Mouse (Mus musculus): ENCODE data around the gene H2-K1. TPM values are rescaled to one million over a fixed set of nuclear protein-coding genes. Genes with fewer than 3 reads are reported as not detected.

Gene H2-K1
- total and polyA plus RNA-seq, 3 experiments, result 1,734 to 2,472 (median 1,753) TPM

- no peak for TF ChIP-seq BHLHE40 (IDR thresholded peaks at IDR 0.05; ENCODE audit: low read depth, low read length)
- TF ChIP-seq USF2 (conservative IDR thresholded peaks at IDR 0.05; ENCODE audit: low read depth, low read length), result no peak
- no peak for TF ChIP-seq USF1 (IDR thresholded peaks at IDR 0.05; ENCODE audit: low read depth, low read length)
- no peak for TF ChIP-seq TCF12 (IDR thresholded peaks at IDR 0.05; ENCODE audit: low read depth, low read length)
- TF ChIP-seq NRF1 (IDR thresholded peaks at IDR 0.05; ENCODE audit: low read depth, low read length), result no peak
- no peak for TF ChIP-seq ZC3H11A (IDR thresholded peaks at IDR 0.05; ENCODE audit: low read depth, low read length)
- no peak for TF ChIP-seq MEF2A (IDR thresholded peaks at IDR 0.05; ENCODE audit: borderline replicate concordance, low read depth, low read length)
- TF ChIP-seq ETS1 (conservative IDR thresholded peaks at IDR 0.05; ENCODE audit: low read depth, low read length), result no peak
- peak; percentile 16; the same call in 1 of the 2 replicates for TF ChIP-seq POLR2A (IDR thresholded peaks at IDR 0.05; ENCODE audit: low read depth, low read length)
- TF ChIP-seq POLR2AphosphoS2 (IDR thresholded peaks at IDR 0.05; ENCODE audit: low read depth, low read length), result peak; percentile 45; the same call in 1 of the 2 replicates
- TF ChIP-seq MAFK (IDR thresholded peaks at IDR 0.05; ENCODE audit: insufficient replicate concordance, low read length), result no peak
- TF ChIP-seq RCOR1 (conservative IDR thresholded peaks at IDR 0.05; ENCODE audit: low read depth, low read length), result no peak
Measured at GRCm38 (mm10) chr17:33954646-33955554, 45.2 kb downstream of the H2-K1 start (continued).

- Histone ChIP-seq H3K27me3 (replicated peaks) (no peaks in the 10 kb centered on the region), H3K4me1 (ENCODE audit: control insufficient read depth in 1 of 2, insufficient read depth in 2 of 2) (peaks cover 10 to 41% of the 10 kb centered on the region in 2 experiments), H3K79me2 (replicated peaks; ENCODE audit: control insufficient read depth, extremely low read depth, insufficient read depth, poor library complexity, severe bottlenecking) (peaks cover 29% of the 10 kb centered on the region), H3K4me3 (replicated peaks in 1 of 3; ENCODE audit: low read depth in 2 of 3, low read length in 2 of 3, poor library complexity in 1 of 3) (peak overlapping the region; percentile 61 to 96 (median 91)), H3K4me2 (ENCODE audit: insufficient read depth, low read depth, poor library complexity, severe bottlenecking) (peak overlapping the region; percentile 63), H3K9me3 (replicated peaks; ENCODE audit: low read length) (no peaks in the 10 kb centered on the region), H3K36me3 (replicated peaks in 1 of 2; ENCODE audit: control insufficient read depth in 1 of 2, insufficient read depth in 1 of 2, low read length in 1 of 2) (peaks cover 54 to 67% of the 10 kb centered on the region in 2 experiments), H3K9ac (ENCODE audit: insufficient read depth, low read depth) (peak overlapping the region; percentile 53), H3K27ac (ENCODE audit: insufficient read depth, low read depth) (peak overlapping the region; percentile 26; the same call in 1 of the 2 replicates)
- no peak for DNase-seq (ENCODE audit: extremely low read depth)
- dilution Hi-C loops (cut with MboI; ENCODE audit: extremely low pct_ligation_motif_present, extremely low pct_unique_long_range_greater_than_20kb, low sequenced_read_pairs), result no loop called here
- TF ChIP-seq NRF1 (IDR thresholded peaks at IDR 0.05; ENCODE audit: low read depth, low read length), result no peak
- no peak for TF ChIP-seq PAX5 (IDR thresholded peaks at IDR 0.05; ENCODE audit: low read length)
- TF ChIP-seq POLR2A (IDR thresholded peaks at IDR 0.05; ENCODE audit: low read depth, low read length), result peak; percentile 2; the same call in 1 of the 2 replicates
- no peak for TF ChIP-seq GABPA (IDR thresholded peaks at IDR 0.05; ENCODE audit: insufficient replicate concordance, low read depth, low read length)
- in situ Hi-C loops (cut with MboI; ENCODE audit: low pct_ligation_motif_present, low pct_unique_long_range_greater_than_20kb, low sequenced_read_pairs), result no loop called here
Measured at GRCm38 (mm10) chr17:33953961-33954565, 46.1 kb downstream of the H2-K1 start.

GRCm38 (mm10) chr17:33953310-33953709, 46.8 kb downstream of the H2-K1 start:
- Histone ChIP-seq H3K36me3 (replicated peaks in 1 of 2; ENCODE audit: control insufficient read depth in 1 of 2, insufficient read depth in 1 of 2, low read length in 1 of 2) (peaks cover 56 to 67% of the 10 kb centered on the region in 2 experiments), H3K27ac (ENCODE audit: insufficient read depth, low read depth) (no peak overlapping the region), H3K79me2 (replicated peaks; ENCODE audit: control insufficient read depth, extremely low read depth, insufficient read depth, poor library complexity, severe bottlenecking) (peaks cover 29% of the 10 kb centered on the region), H3K4me1 (ENCODE audit: control insufficient read depth in 1 of 2, insufficient read depth in 2 of 2) (peaks cover 10 to 34% of the 10 kb centered on the region in 2 experiments), H3K9me3 (replicated peaks; ENCODE audit: low read length) (no peaks in the 10 kb centered on the region), H3K4me2 (ENCODE audit: insufficient read depth, low read depth, poor library complexity, severe bottlenecking) (peak overlapping the region; percentile 52; the same call in 1 of the 2 replicates), H3K9ac (ENCODE audit: insufficient read depth, low read depth) (peak overlapping the region; percentile 37; the same call in 1 of the 2 replicates), H3K27me3 (replicated peaks) (no peaks in the 10 kb centered on the region), H3K4me3 (replicated peaks in 1 of 3; ENCODE audit: low read depth in 2 of 3, low read length in 2 of 3, poor library complexity in 1 of 3) (peak overlapping the region; percentile 13 to 91 (median 22))
- dilution Hi-C loops (cut with MboI; ENCODE audit: extremely low pct_ligation_motif_present, extremely low pct_unique_long_range_greater_than_20kb, low sequenced_read_pairs), result no loop called here
- in situ Hi-C loops (cut with MboI; ENCODE audit: low pct_ligation_motif_present, low pct_unique_long_range_greater_than_20kb, low sequenced_read_pairs), result no loop called here
- TF ChIP-seq GABPA (IDR thresholded peaks at IDR 0.05; ENCODE audit: insufficient replicate concordance, low read depth, low read length), result no peak
- no peak for TF ChIP-seq BHLHE40 (IDR thresholded peaks at IDR 0.05; ENCODE audit: low read depth, low read length)
- peak; percentile 31; the same call in 1 of the 2 replicates for TF ChIP-seq POLR2AphosphoS2 (IDR thresholded peaks at IDR 0.05; ENCODE audit: low read depth, low read length)
- no peak for TF ChIP-seq CHD1 (IDR thresholded peaks at IDR 0.05; ENCODE audit: low read depth, low read length)
- no peak for TF ChIP-seq HCFC1 (IDR thresholded peaks at IDR 0.05; ENCODE audit: low read depth, low read length)
- TF ChIP-seq POLR2A (IDR thresholded peaks at IDR 0.05; ENCODE audit: low read depth, low read length), result no peak; the same call in none of the 2 replicates
- no peak for DNase-seq (ENCODE audit: extremely low read depth)
